Mouse (Mus musculus) thymus, adult 2 months (tissue): ENCODE data around the gene Tor1aip2. TPM values are rescaled to one million over a fixed set of nuclear protein-coding genes. Genes with fewer than 3 reads are reported as not detected.
"Not testable (repeated sequence)": the region's sequence is repeated elsewhere in the genome, so short reads cannot be mapped to it uniquely, and the experiment has no call there.

ENCODE experiments used
- DNase-seq: peaks from one replicate; pipeline ENCODE4 v3.0.0; 2021
- H3K27ac ChIP-seq: fragments of 200-500 bp; 2 replicates; pipeline ENCODE4 v1.5.1; 2012; ENCODE audit warnings: low read length, control low read depth; ENCODE audit not compliant: control insufficient read depth, insufficient read depth
- H3K27me3 ChIP-seq: fragments of 200-500 bp; 2 replicates; pipeline ENCODE4 v1.6.1; 2012; ENCODE audit warnings: mild to moderate bottlenecking, low read length, moderate library complexity, mixed read lengths; ENCODE audit not compliant: control insufficient read depth, insufficient read depth
- H3K36me3 ChIP-seq: fragments of 200-500 bp; 2 replicates; pipeline ENCODE4 v1.6.1; 2012; ENCODE audit warnings: mild to moderate bottlenecking, low read length, moderate library complexity; ENCODE audit not compliant: control insufficient read depth, insufficient read depth
- H3K4me1 ChIP-seq: fragments of 200-500 bp; replicated peaks from 2 replicates; pipeline ENCODE4 v1.6.1; 2012; ENCODE audit warnings: low read length; ENCODE audit not compliant: control insufficient read depth, insufficient read depth
- H3K4me3 ChIP-seq: fragments of 200-500 bp; 2 replicates; pipeline ENCODE4 v1.5.1; 2012; ENCODE audit warnings: mild to moderate bottlenecking, low read length, control low read depth, moderate library complexity; ENCODE audit not compliant: control insufficient read depth, insufficient read depth
- CTCF ChIP-seq: fragments of 200-500 bp; IDR thresholded peaks from 2 replicates; pipeline ENCODE4 v1.5.1; 2012; ENCODE audit warnings: mild to moderate bottlenecking, control low read depth, low read length, moderate library complexity, borderline replicate concordance; ENCODE audit not compliant: control insufficient read depth, poor library complexity, insufficient read depth; ENCODE audit errors: extremely low read depth
- POLR2A ChIP-seq: fragments of 200-500 bp; IDR thresholded peaks from 2 replicates; pipeline ENCODE4 v1.6.1; 2012; ENCODE audit warnings: mild to moderate bottlenecking, low read length, control low read depth, moderate library complexity; ENCODE audit not compliant: control insufficient read depth, poor library complexity, insufficient read depth; ENCODE audit errors: extremely low read depth
- WGBS: fragments of 180-500 bp; shearing (Covaris S2); methylation state at CpG from one replicate; pipeline ENCODE4 v1.1.7; 2018; 5-methylcytosine and 5-hydroxymethylcytosine counted together
- polyA plus RNA-seq: library from polyadenylated mRNA; depleted of rRNA; stranded (reverse); fragments of >200 nt; gene quantifications from 2 replicates; pipeline ENCODE4 v1.2.3, GENCODE M21; 2012

Gene Tor1aip2
- polyA plus RNA-seq, 1 experiment, result 107 TPM

GRCm38 (mm10) chr1:156037144-156037583, 2.0 kb downstream of the Tor1aip2 start:
- WGBS, result 0% methylated on average over 5 of the region's 5 CpGs

DNA sequence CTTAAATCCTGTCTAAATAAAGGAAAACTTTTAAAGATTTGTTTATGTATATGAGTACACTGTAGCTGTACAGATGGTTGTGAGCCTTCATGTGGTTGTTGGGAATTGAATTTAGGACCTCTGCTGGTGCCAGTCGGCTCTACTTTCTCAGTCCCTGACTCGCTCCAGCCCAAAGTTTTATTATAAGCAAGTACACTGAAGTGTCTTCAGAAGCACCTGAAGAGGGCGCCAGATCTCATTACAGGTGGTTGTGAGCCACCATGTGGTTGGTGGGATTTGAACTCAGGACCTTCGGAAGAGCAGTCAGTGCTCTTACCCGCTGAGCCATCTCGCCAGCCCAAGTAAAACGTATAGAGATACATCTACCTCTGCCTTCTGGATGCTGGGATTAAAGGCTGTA, 4.8 kb downstream of the Tor1aip2 start:
- 89% methylated on average over 7 of the region's 7 CpGs for WGBS
- not testable (repeated sequence) for H3K27ac ChIP-seq, H3K4me1 ChIP-seq, H3K36me3 ChIP-seq, H3K4me3 ChIP-seq, H3K27me3 ChIP-seq
- DNase-seq, result peak; percentile 21

More at GRCm38 (mm10) chr1:156037144-156037583, 2.0 kb downstream of the Tor1aip2 start:
- no peaks in the 10 kb centered on the region for H3K27me3 ChIP-seq
- H3K4me3 ChIP-seq, result peak overlapping the region; percentile 32
- peak overlapping the region; percentile 86 for H3K27ac ChIP-seq
- peaks cover 16% of the 10 kb centered on the region for H3K36me3 ChIP-seq
- peaks cover 4% of the 10 kb centered on the region for H3K4me1 ChIP-seq
- TF ChIP-seq CTCF, result no peak
- 0 out of 2 replicates have a peak, but pooled peaks have one; percentile 19 for TF ChIP-seq POLR2A
- DNase-seq, result peak; percentile 36

GRCm38 (mm10) chr1:156040731-156041401, 5.7 kb downstream of the Tor1aip2 start:
- peaks cover 7% of the 10 kb centered on the region for H3K36me3 ChIP-seq
- DNase-seq, result peak; percentile 90
- TF ChIP-seq POLR2A (peak; percentile 95), CTCF (no peak)
- peak overlapping the region; percentile 17; the same call in 1 of the 2 replicates for H3K27ac ChIP-seq
- H3K4me1 ChIP-seq, result peaks cover 4% of the 10 kb centered on the region
- H3K27me3 ChIP-seq, result no peaks in the 10 kb centered on the region
- peak overlapping the region; percentile 26 for H3K4me3 ChIP-seq
- WGBS, result under 1% methylated on average over 22 of the region's 22 CpGs

DNA sequence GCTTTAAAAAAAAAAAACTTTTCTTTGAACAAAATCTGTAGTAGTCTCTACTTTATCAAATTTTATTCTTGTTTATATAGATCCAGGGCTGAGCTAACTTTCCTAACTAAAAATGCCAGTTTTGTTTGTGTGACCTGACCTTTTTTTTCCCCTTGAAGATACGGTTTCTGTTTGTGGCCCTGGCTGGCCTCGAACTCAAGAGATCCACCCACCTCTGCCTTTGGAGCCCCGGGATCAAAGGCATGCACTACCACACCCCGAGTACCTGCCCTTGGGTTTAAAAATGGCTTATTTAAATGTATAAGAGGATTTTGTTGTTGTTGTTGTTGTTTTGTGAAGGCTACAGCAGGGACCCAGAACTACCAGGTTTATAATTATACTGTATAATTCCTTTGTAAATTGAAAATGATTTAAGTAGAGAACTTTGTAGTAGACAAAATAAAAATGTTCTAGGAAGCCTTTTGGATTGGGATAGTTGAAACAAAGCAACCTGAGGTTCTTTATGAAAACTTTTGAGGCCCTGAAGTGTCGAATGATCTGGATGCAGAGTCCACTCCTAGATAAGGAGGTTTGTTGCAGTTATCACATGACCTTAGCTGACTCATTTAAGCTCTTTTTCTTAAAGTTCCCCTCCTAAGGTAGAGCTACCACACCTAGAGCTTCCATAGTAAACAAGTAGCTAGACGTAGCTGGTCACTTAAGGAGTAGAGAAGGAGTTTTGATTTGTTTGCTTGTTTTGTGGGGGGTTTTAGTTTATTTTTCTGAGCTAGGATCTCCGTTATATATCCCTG, 6.4 kb downstream of the Tor1aip2 start:
- Histone ChIP-seq H3K4me3 (peak overlapping the region; percentile 33), H3K4me1 (peaks cover 4% of the 10 kb centered on the region), H3K27ac (no peak overlapping the region; the same call in 1 of the 2 replicates), H3K36me3 (peaks cover 7% of the 10 kb centered on the region), H3K27me3 (no peaks in the 10 kb centered on the region)
- 35% methylated on average over 7 of the region's 7 CpGs for WGBS
- TF ChIP-seq CTCF (no peak), POLR2A (no peak)
- no peak for DNase-seq

DNA sequence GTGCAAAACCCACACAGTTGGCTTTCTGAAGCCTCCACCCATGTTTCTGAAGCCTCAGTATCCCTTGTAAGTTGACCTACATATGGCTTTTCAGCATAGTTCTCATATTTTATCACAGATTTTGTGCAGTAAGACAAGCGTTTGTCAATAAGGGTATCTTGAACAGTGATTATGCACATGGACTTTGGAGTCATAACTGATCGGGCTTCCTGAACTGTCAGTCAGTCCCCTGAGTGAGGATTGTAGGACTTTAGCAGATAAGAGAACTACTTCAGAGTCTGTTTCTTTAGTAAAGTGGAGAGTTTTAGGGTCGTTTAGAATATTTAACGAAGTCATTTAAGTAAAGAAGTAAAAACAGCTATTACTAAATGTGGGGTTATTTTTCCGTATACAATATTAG, 7.3 kb downstream of the Tor1aip2 start:
- 92% methylated on average over 5 of the region's 5 CpGs for WGBS
- no peak for TF ChIP-seq CTCF
- TF ChIP-seq POLR2A, result no peak
- Histone ChIP-seq H3K27ac (no peak overlapping the region), H3K4me1 (peaks cover 3% of the 10 kb centered on the region), H3K36me3 (peaks cover 10% of the 10 kb centered on the region), H3K27me3 (no peaks in the 10 kb centered on the region), H3K4me3 (no peak overlapping the region)
- no peak for DNase-seq

GRCm38 (mm10) chr1:156043027-156043426, 7.8 kb downstream of the Tor1aip2 start:
- WGBS, result 14% methylated on average over 4 of the region's 4 CpGs
- Histone ChIP-seq H3K27ac (no peak overlapping the region), H3K4me3 (no peak overlapping the region), H3K27me3 (no peaks in the 10 kb centered on the region), H3K4me1 (peaks cover 3% of the 10 kb centered on the region), H3K36me3 (peaks cover 11% of the 10 kb centered on the region)
- TF ChIP-seq POLR2A (no peak), CTCF (no peak)
- peak; percentile 64 for DNase-seq

DNA sequence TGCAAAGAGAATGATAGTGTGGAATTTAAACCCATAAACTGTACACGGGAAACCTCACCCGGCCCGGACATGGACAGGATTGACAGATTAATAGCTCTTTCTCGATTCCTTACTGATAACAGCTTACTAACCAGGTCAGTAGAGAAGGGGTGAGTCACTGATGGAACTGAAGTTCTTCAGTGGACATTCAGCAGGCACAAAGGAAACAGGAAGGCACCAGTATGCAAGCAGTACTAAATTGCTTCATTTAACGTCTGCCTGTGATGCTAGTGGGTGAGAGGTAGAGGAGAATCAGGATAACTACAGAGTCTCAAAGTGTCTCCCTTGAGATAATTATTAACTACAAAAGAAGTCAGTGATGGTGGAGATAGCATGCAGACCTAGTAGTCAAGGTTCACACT, 9.0 kb downstream of the Tor1aip2 start:
- Histone ChIP-seq H3K4me3 (no peak overlapping the region), H3K4me1 (peaks cover 3% of the 10 kb centered on the region), H3K27ac (no peak overlapping the region), H3K27me3 (no peaks in the 10 kb centered on the region), H3K36me3 (peaks cover 13% of the 10 kb centered on the region)
- no peak for DNase-seq
- TF ChIP-seq POLR2A, result no peak
- TF ChIP-seq CTCF, result no peak
- WGBS, result 90% methylated on average over 5 of the region's 5 CpGs
